Mouse (Mus musculus) liver, embryonic 16.5 days (tissue): Measurements from ENCODE around the gene Wdr66. TPM values are rescaled to one million over a fixed set of nuclear protein-coding genes. Genes with fewer than 3 reads are reported as not detected.

Experiments used
- ATAC-seq: fragments of 200-750 bp; cut with Nextera tagmentation; 2 replicates; pipeline ENCODE4 v1.8.0; 2017; ENCODE audit warnings: low read depth, mild to moderate bottlenecking, moderate number of reproducible peaks, moderate library complexity
- H3K27ac ChIP-seq: fragments of 300-500 bp; sonication (generic); 2 replicates; pipeline ENCODE4 v1.5.1; 2014; ENCODE audit warnings: mild to moderate bottlenecking, low read length
- H3K27me3 ChIP-seq: fragments of 300-500 bp; sonication (generic); 2 replicates; pipeline ENCODE4 v1.6.1; 2014; ENCODE audit warnings: low read depth, low read length, mixed read lengths; ENCODE audit not compliant: control insufficient read depth, insufficient read depth
- H3K36me3 ChIP-seq: fragments of 300-500 bp; sonication (generic); 2 replicates; pipeline ENCODE4 v1.6.1; 2014; ENCODE audit warnings: mild to moderate bottlenecking; ENCODE audit not compliant: control insufficient read depth, insufficient read depth
- H3K4me1 ChIP-seq: fragments of 300-500 bp; sonication (generic); 2 replicates; pipeline ENCODE4 v1.6.1; 2014; ENCODE audit warnings: low read depth, low read length, mixed read lengths; ENCODE audit not compliant: control insufficient read depth
- H3K4me2 ChIP-seq: fragments of 300-500 bp; sonication (generic); 2 replicates; pipeline ENCODE4 v1.6.1; 2014; ENCODE audit warnings: low read depth, low read length, mixed read lengths
- H3K4me3 ChIP-seq: fragments of 300-500 bp; sonication (generic); 2 replicates; pipeline ENCODE4 v1.5.1; 2014; ENCODE audit warnings: low read depth, mild to moderate bottlenecking, low read length
- H3K9ac ChIP-seq: fragments of 300-500 bp; sonication (generic); 2 replicates; pipeline ENCODE4 v1.6.1; 2014; ENCODE audit warnings: low read depth, low read length
- H3K9me3 ChIP-seq: fragments of 300-500 bp; sonication (generic); replicated peaks from 2 replicates; pipeline ENCODE4 v1.6.1; 2016; ENCODE audit warnings: low read length; ENCODE audit not compliant: control insufficient read depth
- WGBS: fragments of 180-500 bp; shearing (Covaris S2); extraction: QIAGEN DNeasy Blood & Tissue Kit; methylation state at CpG from one replicate; pipeline ENCODE4 v1.1.7; 2014; ENCODE audit not compliant: insufficient replicate concordance; 5-methylcytosine and 5-hydroxymethylcytosine counted together
- polyA plus RNA-seq: library from polyadenylated mRNA; unstranded; fragments of >200 nt; fragmentation: Nextera tagmentation; extraction: Ambion mirVana; gene quantifications from 2 replicates; pipeline ENCODE4 v1.2.1, GENCODE M21; 2015

The Wdr66 gene
- polyA plus RNA-seq, 1 experiment from 2014 or later: 0.11 TPM

DNA sequence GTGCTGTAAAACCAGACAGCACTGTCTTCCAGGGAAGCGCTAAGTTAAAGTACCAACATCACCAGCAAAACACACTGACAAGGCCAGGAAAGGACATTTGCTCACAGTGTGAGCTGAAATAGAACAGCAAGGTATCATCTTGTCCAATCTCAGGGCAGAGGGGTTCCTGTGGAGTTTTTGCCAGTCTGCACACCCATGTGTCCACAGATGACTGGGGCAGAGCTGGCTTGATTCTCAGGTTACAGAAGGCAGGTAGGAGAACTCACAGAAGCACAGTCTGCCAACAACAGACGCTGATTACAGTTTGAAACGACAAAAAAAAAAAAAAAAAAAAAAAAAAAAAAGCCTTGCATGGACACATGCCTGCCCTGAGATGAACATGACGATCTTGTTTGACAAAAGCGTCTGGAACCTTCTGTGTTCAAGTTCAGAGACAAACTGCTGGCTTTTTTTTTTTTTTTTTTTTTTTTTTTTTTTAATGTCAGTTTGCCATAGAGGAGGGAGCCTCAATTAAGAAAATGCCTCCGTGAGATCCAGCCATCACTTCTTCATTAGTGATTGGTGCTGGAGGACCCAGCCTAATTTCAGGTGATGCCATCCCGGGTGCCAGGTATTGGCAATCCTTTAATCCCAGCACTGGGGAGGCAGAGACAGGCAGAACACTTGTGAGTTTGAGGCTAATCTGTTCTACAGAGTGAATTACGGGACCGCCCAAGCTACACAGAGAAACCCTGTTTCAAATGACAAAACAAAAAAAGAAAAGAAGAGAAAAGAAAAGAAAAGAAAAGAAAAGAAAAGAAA lies 29.6 kb downstream of the Wdr66 start:
- H3K9me3 ChIP-seq: no peaks in the 10 kb centered on the region
- H3K4me3 ChIP-seq: no peak overlapping the region
- H3K9ac ChIP-seq: no peak overlapping the region
- WGBS: 65% methylated on average over 9 of the region's 9 CpGs
- no peak overlapping the region for H3K4me2 ChIP-seq
- H3K36me3 ChIP-seq: no peaks in the 10 kb centered on the region
- no peaks in the 10 kb centered on the region for H3K4me1 ChIP-seq
- no peak overlapping the region for H3K27ac ChIP-seq
- no peaks in the 10 kb centered on the region for H3K27me3 ChIP-seq
- no peak for ATAC-seq

DNA sequence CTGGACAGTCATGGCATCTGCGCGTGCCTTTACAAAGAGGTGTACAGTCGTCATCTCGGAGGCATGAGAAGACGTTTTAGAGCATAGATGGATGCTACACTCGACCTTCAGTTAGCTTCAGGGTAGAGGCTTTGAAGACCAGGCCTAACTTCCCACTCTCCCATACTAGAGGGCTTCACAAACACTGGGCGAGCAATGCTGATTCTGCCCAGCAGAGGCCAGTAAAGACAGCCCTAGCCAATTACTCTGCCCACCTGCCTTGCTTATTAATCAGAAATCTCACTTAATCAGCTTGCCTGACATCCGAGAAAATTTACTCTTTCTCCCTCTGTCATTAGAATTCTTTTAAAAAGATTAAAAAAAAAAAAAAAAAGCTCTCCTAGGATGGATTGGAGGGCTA lies 33.3 kb downstream of the Wdr66 start:
- 35% methylated on average over 8 of the region's 8 CpGs for WGBS
- Histone ChIP-seq H3K36me3 (no peaks in the 10 kb centered on the region), H3K4me2 (no peak overlapping the region), H3K27me3 (no peaks in the 10 kb centered on the region), H3K4me1 (no peaks in the 10 kb centered on the region), H3K4me3 (no peak overlapping the region), H3K9ac (no peak overlapping the region), H3K9me3 (no peaks in the 10 kb centered on the region; the same call in 1 of the 2 replicates), H3K27ac (no peak overlapping the region)
- no peak for ATAC-seq

DNA sequence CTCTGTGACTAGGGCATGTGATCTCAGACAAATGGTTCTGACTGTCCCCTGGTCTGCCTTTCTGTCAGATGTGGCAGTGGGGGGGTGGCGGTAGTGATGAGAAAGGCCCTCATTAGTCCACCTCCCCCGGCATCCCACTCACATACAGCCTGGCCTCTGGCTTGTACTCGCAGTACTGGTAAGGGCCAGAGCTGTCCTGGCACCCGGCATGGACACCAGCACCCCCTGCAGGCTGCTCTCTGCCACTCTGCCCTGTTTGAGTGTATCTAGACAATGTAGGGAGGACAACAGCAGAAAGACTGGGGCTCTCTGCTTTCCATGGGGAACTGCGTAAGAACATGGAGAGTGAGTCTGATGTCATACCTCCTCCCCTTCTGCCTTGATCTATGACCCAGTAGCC lies 36.2 kb downstream of the Wdr66 start:
- 71% methylated on average over 5 of the region's 5 CpGs for WGBS
- Histone ChIP-seq H3K27me3 (no peaks in the 10 kb centered on the region), H3K4me2 (no peak overlapping the region), H3K9me3 (no peaks in the 10 kb centered on the region; the same call in 1 of the 2 replicates), H3K4me1 (no peaks in the 10 kb centered on the region), H3K9ac (no peak overlapping the region), H3K27ac (no peak overlapping the region), H3K36me3 (no peaks in the 10 kb centered on the region), H3K4me3 (no peak overlapping the region)
- no peak for ATAC-seq

DNA sequence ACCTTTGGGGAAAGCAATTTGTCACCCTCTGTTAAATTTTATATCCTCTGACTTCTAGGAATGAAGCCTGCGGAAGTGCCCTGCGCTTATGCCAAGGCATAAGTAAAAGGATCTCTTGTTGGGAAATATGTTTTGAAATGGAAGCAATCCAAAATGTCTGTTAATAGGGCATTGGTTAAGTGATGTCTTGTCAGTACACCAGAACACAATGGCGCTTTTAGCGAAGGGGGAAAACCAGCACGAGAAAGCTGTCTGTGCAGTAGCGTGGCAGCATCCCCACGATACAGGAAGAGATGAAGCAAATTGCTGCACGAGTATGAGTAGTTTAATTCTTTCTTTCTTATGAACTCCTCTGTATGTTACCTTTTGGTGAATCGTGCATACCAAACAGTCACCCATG lies 42.8 kb downstream of the Wdr66 start:
- H3K27ac ChIP-seq: no peak overlapping the region
- no peak for ATAC-seq

DNA sequence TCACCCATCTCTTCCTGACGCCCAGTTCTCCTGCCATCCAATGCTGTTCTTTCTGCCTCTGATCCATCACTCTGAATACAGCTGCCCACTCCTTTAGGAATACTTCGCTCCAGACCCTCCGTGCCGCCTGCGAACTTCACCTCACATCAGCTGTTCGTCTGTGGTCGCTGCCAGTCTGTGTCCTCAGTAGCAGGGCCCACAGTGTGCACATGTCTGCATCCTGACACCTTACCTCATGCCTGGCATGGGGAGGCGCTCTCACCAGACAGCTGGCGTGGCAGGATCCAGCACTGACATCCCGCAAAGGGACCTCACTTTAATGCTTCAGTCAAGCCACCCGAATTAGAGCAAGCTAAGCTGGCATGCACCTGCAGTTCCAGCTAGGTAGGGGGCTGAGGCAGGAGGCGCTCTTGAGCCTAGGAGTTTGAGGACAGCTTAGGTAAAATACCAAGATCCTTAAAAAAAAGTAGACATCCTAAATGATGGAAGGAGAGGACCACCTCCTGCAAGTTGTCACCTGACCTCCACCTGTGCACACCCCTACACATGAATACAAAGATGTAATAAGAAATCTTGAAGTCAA lies 44.4 kb downstream of the Wdr66 start:
- Histone ChIP-seq H3K4me1 (no peaks in the 10 kb centered on the region), H3K27me3 (no peaks in the 10 kb centered on the region), H3K9ac (no peak overlapping the region), H3K4me2 (no peak overlapping the region), H3K4me3 (no peak overlapping the region), H3K9me3 (no peaks in the 10 kb centered on the region), H3K27ac (no peak overlapping the region), H3K36me3 (no peaks in the 10 kb centered on the region)
- WGBS: 64% methylated on average over 12 of the region's 12 CpGs
- ATAC-seq: no peak

More for the DNA sequence above, 42.8 kb downstream of the Wdr66 start:
- Histone ChIP-seq H3K4me2 (no peak overlapping the region), H3K4me1 (no peaks in the 10 kb centered on the region), H3K9me3 (no peaks in the 10 kb centered on the region), H3K36me3 (no peaks in the 10 kb centered on the region), H3K27me3 (no peaks in the 10 kb centered on the region), H3K9ac (no peak overlapping the region), H3K4me3 (no peak overlapping the region)
- 70% methylated on average over 9 of the region's 9 CpGs for WGBS

DNA sequence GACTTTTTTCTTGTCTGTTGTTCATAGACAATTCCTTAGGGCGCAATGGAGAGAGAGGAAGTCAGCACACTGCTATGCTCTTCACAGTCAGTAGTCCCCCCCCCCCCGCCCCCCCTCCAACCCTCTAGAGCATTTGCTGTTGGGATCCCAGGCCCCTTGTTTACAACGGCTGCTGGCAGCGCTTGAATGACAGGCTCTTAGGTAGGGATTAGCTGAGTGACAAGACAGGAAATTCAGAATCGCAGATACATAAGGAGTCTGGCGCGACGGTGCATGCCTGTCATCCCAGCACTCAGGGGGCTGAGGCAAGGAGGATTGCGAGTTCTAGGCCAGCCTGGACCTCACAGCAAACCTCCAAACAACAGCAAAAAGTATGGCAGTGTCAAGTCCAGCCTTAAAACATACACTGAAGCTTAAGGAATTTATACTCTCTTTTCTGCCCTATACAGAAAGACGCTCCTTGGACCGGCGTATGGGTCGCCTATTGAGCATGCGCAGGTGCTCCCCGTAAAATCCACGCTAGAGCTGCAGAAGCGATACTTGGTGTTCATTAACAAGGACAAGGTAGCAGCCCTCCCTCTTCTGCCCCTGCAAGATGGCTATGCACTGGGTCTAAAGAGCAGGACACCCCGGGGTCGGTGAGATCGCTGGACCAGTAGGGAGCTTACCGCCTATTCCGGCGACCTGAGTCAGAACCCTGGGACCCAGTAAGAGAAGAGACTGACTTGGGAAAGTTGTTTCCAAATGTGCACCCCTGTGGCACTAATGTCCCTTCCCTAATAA lies 45.3 kb downstream of the Wdr66 start:
- Histone ChIP-seq H3K27ac (no peak overlapping the region), H3K27me3 (no peaks in the 10 kb centered on the region), H3K9me3 (no peaks in the 10 kb centered on the region), H3K36me3 (no peaks in the 10 kb centered on the region), H3K4me1 (no peaks in the 10 kb centered on the region), H3K4me3 (no peak overlapping the region), H3K4me2 (no peak overlapping the region), H3K9ac (no peak overlapping the region)
- ATAC-seq: no peak
- 57% methylated on average over 23 of the region's 23 CpGs for WGBS

DNA sequence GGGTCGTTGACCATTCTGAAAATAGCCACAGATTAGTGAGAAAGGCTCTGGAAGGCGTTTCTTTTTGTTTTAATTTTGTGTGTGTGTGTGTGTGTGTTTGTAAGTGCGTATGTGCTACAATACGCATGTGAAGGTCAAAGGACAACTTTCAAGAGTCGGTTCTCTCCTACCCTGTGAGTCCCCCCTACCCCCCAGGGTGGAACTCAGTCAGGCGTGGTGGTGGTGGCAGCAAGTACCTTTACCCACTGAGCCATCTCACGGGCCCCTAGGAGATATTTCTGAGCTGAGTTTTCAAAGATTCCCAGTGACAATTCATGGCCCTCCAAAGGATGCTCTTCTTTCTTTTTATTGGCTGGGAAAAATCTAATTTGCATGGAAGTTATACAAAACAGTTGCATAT lies 45.9 kb downstream of the Wdr66 start:
- Histone ChIP-seq H3K27ac (no peak overlapping the region), H3K4me2 (no peak overlapping the region), H3K27me3 (no peaks in the 10 kb centered on the region), H3K4me3 (no peak overlapping the region), H3K9ac (no peak overlapping the region), H3K4me1 (no peaks in the 10 kb centered on the region), H3K9me3 (no peaks in the 10 kb centered on the region), H3K36me3 (no peaks in the 10 kb centered on the region)
- ATAC-seq: no peak
- 56% methylated on average over 7 of the region's 7 CpGs for WGBS

DNA sequence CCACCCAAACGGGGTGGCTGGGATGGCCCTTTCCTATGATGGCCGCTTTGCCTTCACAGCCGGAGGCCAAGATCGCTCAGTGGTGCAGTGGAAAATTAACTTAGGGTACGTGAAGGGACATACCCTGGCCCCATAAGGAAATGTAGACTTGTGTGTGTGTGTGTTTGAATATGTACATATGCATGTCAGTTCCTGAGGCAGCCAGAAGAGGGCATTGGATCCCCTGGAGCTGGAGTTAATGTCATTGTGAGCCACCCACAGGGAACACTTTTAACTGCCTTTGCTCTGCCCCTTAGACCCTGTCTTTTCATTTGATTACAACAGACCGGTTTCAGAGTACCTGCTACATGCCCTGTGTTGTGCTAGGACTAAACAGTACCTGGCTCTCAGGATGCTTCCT lies 46.6 kb downstream of the Wdr66 start:
- no peaks in the 10 kb centered on the region for H3K9me3 ChIP-seq
- no peak overlapping the region for H3K4me3 ChIP-seq
- H3K4me1 ChIP-seq: no peaks in the 10 kb centered on the region
- no peak overlapping the region for H3K27ac ChIP-seq
- WGBS: 75% methylated on average over 6 of the region's 6 CpGs
- H3K9ac ChIP-seq: no peak overlapping the region
- no peak for ATAC-seq
- no peaks in the 10 kb centered on the region for H3K27me3 ChIP-seq
- no peaks in the 10 kb centered on the region for H3K36me3 ChIP-seq
- H3K4me2 ChIP-seq: no peak overlapping the region
